Mouse (Mus musculus): ENCODE measurements around the gene Dlat. TPM values are rescaled to one million over a fixed set of nuclear protein-coding genes. Genes with fewer than 3 reads are reported as not detected.
A peak's percentile ranks its signal among the peaks of the same experiment; 100 is the strongest.

Gene Dlat
- polyA plus RNA-seq, 1 experiment from 2014 or later, result 161 TPM

- 57% methylated on average over 9 of the region's 9 CpGs for WGBS
These were observed 41.7 kb downstream of the Dlat start for GRCm38 (mm10) chr9:50617794-50618330.

DNA sequence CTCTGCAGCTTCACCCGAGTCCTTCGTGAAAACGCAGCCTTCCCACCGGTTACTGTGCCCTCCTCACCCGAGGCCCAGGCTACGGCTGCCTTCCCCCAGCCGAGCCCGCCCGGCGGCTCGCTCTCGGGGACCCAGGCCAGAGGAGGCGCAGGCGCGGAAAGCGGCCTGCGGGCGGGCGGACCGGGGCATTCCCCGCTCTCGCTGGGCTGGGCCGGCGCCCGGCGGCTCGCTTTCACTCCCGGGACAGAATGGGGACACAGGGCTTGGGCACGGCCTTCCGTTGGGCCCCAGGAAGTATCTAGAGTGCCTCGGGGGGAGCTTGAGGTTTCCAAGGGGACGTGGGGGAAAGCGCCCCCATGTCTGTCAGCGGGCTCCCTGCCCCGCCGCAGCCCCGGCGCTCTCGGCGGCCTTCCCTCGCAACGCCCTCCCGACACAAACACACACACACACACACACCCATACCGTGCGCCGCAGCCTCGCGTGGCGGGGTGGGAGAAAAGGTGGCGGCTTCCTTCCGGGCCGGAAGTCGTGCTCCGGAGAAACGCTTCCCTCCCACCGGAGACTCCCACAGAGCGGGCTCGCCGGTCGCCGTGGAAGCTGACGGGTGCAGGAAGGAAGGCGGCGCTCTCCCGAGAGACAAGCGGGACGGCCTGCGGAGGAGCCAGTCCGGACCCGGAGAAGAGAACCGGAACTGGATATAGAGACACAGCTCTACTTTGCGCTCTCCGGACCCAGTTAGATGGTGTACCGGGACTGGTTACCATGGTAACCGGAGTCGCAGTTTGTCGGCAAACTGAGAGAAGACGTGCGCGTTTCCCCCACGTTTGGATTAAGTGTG, 42.6 kb downstream of the Dlat start, which contains the start of the genes Pih1d2 and Nkapd1:
Pih1d2 (plus strand) TSS at position 556 of the 838 bp plus-strand sequence.
Nkapd1 (minus strand) TSS at position 699 of the 838 bp plus-strand sequence.
- Histone ChIP-seq H3K9ac (ENCODE audit: low read length) (peak within 1 kb of the TSS; percentile 96), H3K4me2 (ENCODE audit: low read length) (peak within 1 kb of the TSS; percentile 73), H3K9me3 (ENCODE audit: control insufficient read depth, low read length) (no peaks in the 10 kb centered on the region), H3K4me3 (ENCODE audit: control insufficient read depth in 1 of 2, insufficient read depth in 1 of 2, low read depth in 1 of 2, low read length in 2 of 2) (peak within 1 kb of the TSS; percentile 93 to 98), H3K27ac (replicated peaks in 1 of 2; ENCODE audit: control insufficient read depth in 1 of 2, insufficient read depth in 1 of 2, low read depth in 2 of 2, low read length in 2 of 2) (peak within 1 kb of the TSS; percentile 91 to 93), H3K27me3 (ENCODE audit: control insufficient read depth, insufficient read depth, low read length) (no peaks in the 10 kb centered on the region), H3K4me1 (ENCODE audit: control insufficient read depth in 2 of 2, insufficient read depth in 2 of 2, low read length in 2 of 2) (peaks cover 2 to 8% of the 10 kb centered on the region in 2 experiments; a peak in 2 of 4 replicates), H3K36me3 (ENCODE audit: control insufficient read depth, insufficient read depth, low read length) (peaks cover 35% of the 10 kb centered on the region)
- WGBS, result under 1% methylated on average over 74 of the region's 81 CpGs
- peak; percentile 89 for ATAC-seq (ENCODE audit: insufficient number of reproducible peaks, insufficient read depth, low FRiP score, low read depth)

More at GRCm38 (mm10) chr9:50617794-50618330, 41.7 kb downstream of the Dlat start:
- no peaks in the 10 kb centered on the region for H3K27me3 ChIP-seq (ENCODE audit: control insufficient read depth, insufficient read depth, low read length)
- peaks cover 2 to 8% of the 10 kb centered on the region in 2 experiments; a peak in 2 of 4 replicates for H3K4me1 ChIP-seq (ENCODE audit: control insufficient read depth in 2 of 2, insufficient read depth in 2 of 2, low read length in 2 of 2)
- H3K9me3 ChIP-seq (ENCODE audit: control insufficient read depth, low read length), result no peaks in the 10 kb centered on the region
- no peak overlapping the region for H3K27ac ChIP-seq (replicated peaks in 1 of 2; ENCODE audit: control insufficient read depth in 1 of 2, insufficient read depth in 1 of 2, low read depth in 2 of 2, low read length in 2 of 2)
- ATAC-seq (ENCODE audit: insufficient number of reproducible peaks, insufficient read depth, low FRiP score, low read depth), result no peak
- H3K4me3 ChIP-seq (ENCODE audit: control insufficient read depth in 1 of 2, insufficient read depth in 1 of 2, low read depth in 1 of 2, low read length in 2 of 2), result peak overlapping the region in 1 of 2 experiments; percentile 98; a peak in 2 of 4 replicates
- H3K36me3 ChIP-seq (ENCODE audit: control insufficient read depth, insufficient read depth, low read length), result peaks cover 26% of the 10 kb centered on the region
- peak overlapping the region; percentile 96; the same call in 1 of the 2 replicates for H3K9ac ChIP-seq (ENCODE audit: low read length)
- peak overlapping the region; percentile 73 for H3K4me2 ChIP-seq (ENCODE audit: low read length)

GRCm38 (mm10) chr9:50616161-50616560, 43.4 kb downstream of the Dlat start:
- H3K9ac ChIP-seq (ENCODE audit: low read length), result peak overlapping the region; percentile 96
- peak overlapping the region; percentile 73 for H3K4me2 ChIP-seq (ENCODE audit: low read length)
- H3K36me3 ChIP-seq (ENCODE audit: control insufficient read depth, insufficient read depth, low read length), result peaks cover 41% of the 10 kb centered on the region
- no peak for ATAC-seq (ENCODE audit: insufficient number of reproducible peaks, insufficient read depth, low FRiP score, low read depth)
- no peaks in the 10 kb centered on the region for H3K9me3 ChIP-seq (ENCODE audit: control insufficient read depth, low read length)
- H3K4me3 ChIP-seq (ENCODE audit: control insufficient read depth in 1 of 2, insufficient read depth in 1 of 2, low read depth in 1 of 2, low read length in 2 of 2), result peak overlapping the region; percentile 93 to 98
- peak overlapping the region; percentile 91 to 93; a peak in 2 of 4 replicates for H3K27ac ChIP-seq (replicated peaks in 1 of 2; ENCODE audit: control insufficient read depth in 1 of 2, insufficient read depth in 1 of 2, low read depth in 2 of 2, low read length in 2 of 2)
- peaks cover 2 to 8% of the 10 kb centered on the region in 2 experiments; a peak in 2 of 4 replicates for H3K4me1 ChIP-seq (ENCODE audit: control insufficient read depth in 2 of 2, insufficient read depth in 2 of 2, low read length in 2 of 2)
- no peaks in the 10 kb centered on the region for H3K27me3 ChIP-seq (ENCODE audit: control insufficient read depth, insufficient read depth, low read length)
- WGBS, result 37% methylated on average over 11 of the region's 11 CpGs

DNA sequence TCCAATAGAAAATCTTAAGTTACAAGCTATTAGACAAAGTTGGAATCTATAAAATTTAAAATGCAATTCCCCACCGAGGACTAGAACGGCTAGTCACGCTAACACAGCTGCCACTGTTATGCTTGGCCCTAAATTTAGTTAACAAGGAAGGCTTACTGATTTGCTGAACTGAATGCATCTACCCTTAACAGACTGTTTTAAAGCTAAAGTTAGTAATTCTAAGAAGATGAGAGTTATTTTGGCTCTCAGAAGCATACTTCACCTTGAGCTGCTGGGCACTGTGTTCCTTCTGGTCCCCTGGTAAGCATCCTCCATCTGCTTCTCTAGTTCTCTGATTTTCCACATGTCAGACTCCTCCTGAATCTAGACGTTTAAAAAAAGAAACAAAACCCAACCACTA, 47.5 kb downstream of the Dlat start:
- no peak overlapping the region for H3K9ac ChIP-seq (ENCODE audit: low read length)
- 93% methylated on average over 4 of the region's 4 CpGs for WGBS
- peaks cover 81% of the 10 kb centered on the region for H3K36me3 ChIP-seq (ENCODE audit: control insufficient read depth, insufficient read depth, low read length)
- H3K4me3 ChIP-seq (ENCODE audit: control insufficient read depth in 1 of 2, insufficient read depth in 1 of 2, low read depth in 1 of 2, low read length in 2 of 2), result no peak overlapping the region
- H3K9me3 ChIP-seq (ENCODE audit: control insufficient read depth, low read length), result no peaks in the 10 kb centered on the region
- peaks cover 2 to 8% of the 10 kb centered on the region in 2 experiments; a peak in 2 of 4 replicates for H3K4me1 ChIP-seq (ENCODE audit: control insufficient read depth in 2 of 2, insufficient read depth in 2 of 2, low read length in 2 of 2)
- no peak overlapping the region for H3K27ac ChIP-seq (replicated peaks in 1 of 2; ENCODE audit: control insufficient read depth in 1 of 2, insufficient read depth in 1 of 2, low read depth in 2 of 2, low read length in 2 of 2)
- no peak overlapping the region for H3K4me2 ChIP-seq (ENCODE audit: low read length)
- no peaks in the 10 kb centered on the region for H3K27me3 ChIP-seq (ENCODE audit: control insufficient read depth, insufficient read depth, low read length)
- ATAC-seq (ENCODE audit: insufficient number of reproducible peaks, insufficient read depth, low FRiP score, low read depth), result no peak

GRCm38 (mm10) chr9:50604338-50604737, 55.2 kb downstream of the Dlat start:
- H3K9me3 ChIP-seq (ENCODE audit: control insufficient read depth, low read length), result no peaks in the 10 kb centered on the region
- peaks cover 58% of the 10 kb centered on the region for H3K36me3 ChIP-seq (ENCODE audit: control insufficient read depth, insufficient read depth, low read length)
- peak overlapping the region; percentile 81 to 86 for H3K4me3 ChIP-seq (ENCODE audit: control insufficient read depth in 1 of 2, insufficient read depth in 1 of 2, low read depth in 1 of 2, low read length in 2 of 2)
- H3K9ac ChIP-seq (ENCODE audit: low read length), result peak overlapping the region; percentile 90
- H3K27ac ChIP-seq (replicated peaks in 1 of 2; ENCODE audit: control insufficient read depth in 1 of 2, insufficient read depth in 1 of 2, low read depth in 2 of 2, low read length in 2 of 2), result peak overlapping the region; percentile 44 to 87
- WGBS, result 4% methylated on average over 6 of the region's 6 CpGs
- H3K4me1 ChIP-seq (ENCODE audit: control insufficient read depth in 2 of 2, insufficient read depth in 2 of 2, low read length in 2 of 2), result peaks cover 11 to 27% of the 10 kb centered on the region in 2 experiments
- H3K27me3 ChIP-seq (ENCODE audit: control insufficient read depth, insufficient read depth, low read length), result no peaks in the 10 kb centered on the region
- no peak for ATAC-seq (ENCODE audit: insufficient number of reproducible peaks, insufficient read depth, low FRiP score, low read depth)
- peak overlapping the region; percentile 79 for H3K4me2 ChIP-seq (ENCODE audit: low read length)

GRCm38 (mm10) chr9:50603998-50604324, 55.6 kb downstream of the Dlat start:
- under 1% methylated on average over 24 of the region's 24 CpGs for WGBS
- Histone ChIP-seq H3K4me2 (ENCODE audit: low read length) (peak overlapping the region; percentile 79), H3K36me3 (ENCODE audit: control insufficient read depth, insufficient read depth, low read length) (peaks cover 58% of the 10 kb centered on the region), H3K27ac (replicated peaks in 1 of 2; ENCODE audit: control insufficient read depth in 1 of 2, insufficient read depth in 1 of 2, low read depth in 2 of 2, low read length in 2 of 2) (peak overlapping the region; percentile 44 to 87), H3K4me3 (ENCODE audit: control insufficient read depth in 1 of 2, insufficient read depth in 1 of 2, low read depth in 1 of 2, low read length in 2 of 2) (peak overlapping the region; percentile 81 to 86), H3K4me1 (ENCODE audit: control insufficient read depth in 2 of 2, insufficient read depth in 2 of 2, low read length in 2 of 2) (peaks cover 11 to 27% of the 10 kb centered on the region in 2 experiments), H3K9me3 (ENCODE audit: control insufficient read depth, low read length) (no peaks in the 10 kb centered on the region), H3K27me3 (ENCODE audit: control insufficient read depth, insufficient read depth, low read length) (no peaks in the 10 kb centered on the region), H3K9ac (ENCODE audit: low read length) (peak overlapping the region; percentile 90)
- peak; percentile 83 for ATAC-seq (ENCODE audit: insufficient number of reproducible peaks, insufficient read depth, low FRiP score, low read depth)

DNA sequence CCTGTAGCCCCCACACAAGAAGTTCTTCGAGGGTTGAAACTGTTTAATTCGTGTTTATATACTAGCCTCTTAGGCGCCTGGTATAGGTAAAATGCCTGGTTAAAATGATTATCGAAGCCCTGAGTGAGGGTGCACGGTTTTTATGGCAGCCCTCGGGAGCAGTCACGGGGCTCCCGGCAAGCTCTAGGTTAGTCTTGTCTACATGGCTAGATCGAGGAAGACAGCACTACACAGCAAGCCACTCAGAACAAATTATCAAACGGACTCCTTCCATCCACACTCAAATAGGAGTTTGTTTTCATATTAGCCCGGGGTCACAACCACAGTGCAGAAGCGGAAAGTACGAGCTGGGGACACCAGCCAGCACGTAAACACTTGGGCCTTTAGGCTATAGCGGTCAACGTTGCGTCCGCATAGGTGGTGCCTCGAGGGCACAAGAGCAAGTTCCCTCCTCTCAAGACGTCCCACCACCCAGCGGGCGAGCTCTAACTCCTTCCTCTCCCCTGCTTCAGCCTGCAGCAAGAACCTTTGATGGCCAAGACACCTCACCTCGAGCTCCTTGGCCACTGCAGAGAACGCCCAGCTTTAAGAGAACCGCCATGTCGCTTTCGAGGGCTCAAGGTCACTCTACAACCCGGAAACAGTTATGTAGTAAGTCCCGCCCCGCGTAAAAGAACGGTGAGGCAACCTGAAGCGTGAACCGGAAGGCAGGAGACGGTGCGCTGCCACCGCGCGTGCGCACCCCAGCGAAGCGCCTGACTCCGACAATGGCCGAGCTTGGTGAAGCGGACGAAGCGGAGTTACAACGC, 56.2 kb downstream of the Dlat start, which contains the start of the genes Sdhd and Timm8b:
Sdhd (minus strand) TSS at position 624 of the 809 bp plus-strand sequence.
Timm8b (plus strand) TSS at position 722 of the 809 bp plus-strand sequence.
- peak within 1 kb of the TSS; percentile 87 for H3K4me2 ChIP-seq (ENCODE audit: low read length)
- H3K36me3 ChIP-seq (ENCODE audit: control insufficient read depth, insufficient read depth, low read length), result peaks cover 58% of the 10 kb centered on the region
- peaks cover 11 to 27% of the 10 kb centered on the region in 2 experiments for H3K4me1 ChIP-seq (ENCODE audit: control insufficient read depth in 2 of 2, insufficient read depth in 2 of 2, low read length in 2 of 2)
- H3K4me3 ChIP-seq (ENCODE audit: control insufficient read depth in 1 of 2, insufficient read depth in 1 of 2, low read depth in 1 of 2, low read length in 2 of 2), result peak within 1 kb of the TSS; percentile 81 to 86
- H3K27me3 ChIP-seq (ENCODE audit: control insufficient read depth, insufficient read depth, low read length), result no peaks in the 10 kb centered on the region
- under 1% methylated on average over 48 of the region's 48 CpGs for WGBS
- H3K9me3 ChIP-seq (ENCODE audit: control insufficient read depth, low read length), result no peaks in the 10 kb centered on the region
- ATAC-seq (ENCODE audit: insufficient number of reproducible peaks, insufficient read depth, low FRiP score, low read depth), result peak; percentile 95
- peak within 1 kb of the TSS; percentile 84 to 87 for H3K27ac ChIP-seq (replicated peaks in 1 of 2; ENCODE audit: control insufficient read depth in 1 of 2, insufficient read depth in 1 of 2, low read depth in 2 of 2, low read length in 2 of 2)
- peak within 1 kb of the TSS; percentile 90 for H3K9ac ChIP-seq (ENCODE audit: low read length)
